Mouse (Mus musculus): ENCODE results near the gene Arhgef17.

DNA sequence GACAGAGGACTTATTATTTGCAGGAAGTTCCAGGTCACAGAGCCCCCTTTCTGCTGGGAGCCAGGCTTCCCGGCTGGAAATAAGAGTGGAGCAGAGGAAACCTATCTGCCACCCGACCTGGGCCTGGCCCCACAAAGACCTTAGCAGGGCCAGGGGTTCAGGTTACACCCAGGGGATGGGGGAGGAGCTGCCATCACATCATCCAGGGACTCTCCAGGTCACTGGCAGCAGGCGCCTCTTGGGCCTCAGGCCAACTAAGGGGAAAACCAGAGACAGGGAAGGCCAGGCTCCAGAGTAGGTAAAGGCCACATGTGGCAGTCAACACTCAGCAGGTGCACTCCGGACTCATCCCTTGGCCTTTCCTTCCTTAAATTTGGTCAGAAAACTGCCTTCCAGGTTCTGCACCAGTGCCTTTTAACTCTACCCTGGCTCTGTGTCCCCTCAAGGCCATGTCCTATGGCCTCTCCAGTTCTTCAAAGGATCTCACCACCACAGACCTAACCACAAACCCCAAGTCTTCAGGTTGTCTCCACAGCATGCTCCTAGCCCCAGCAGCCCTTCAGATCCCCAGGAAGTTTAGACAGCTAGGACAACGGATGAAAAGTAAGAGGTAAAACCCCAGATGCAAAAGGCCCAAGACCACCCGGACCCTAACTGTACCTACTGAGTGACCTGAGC is 77.6 kb downstream of the Arhgef17 start:
- TF ChIP-seq POLR2A (IDR thresholded peaks at IDR 0.05; ENCODE audit: borderline replicate concordance, extremely low read depth, insufficient read depth, insufficient read length, poor library complexity, severe bottlenecking) (no peak), CTCF (IDR thresholded peaks at IDR 0.05; ENCODE audit: borderline replicate concordance, extremely low read depth, insufficient read depth, insufficient read length) (no peak)

Data from brain, embryonic 14.5 days (tissue).